Mouse (Mus musculus) neural tube, embryonic 13.5 days (tissue): ENCODE results near the gene Adamts16. TPM values are rescaled to one million over a fixed set of nuclear protein-coding genes. Genes with fewer than 3 reads are reported as not detected.

ENCODE experiments used
- ATAC-seq: fragments of 200-750 bp; cut with Nextera tagmentation; 2 replicates; pipeline ENCODE4 v1.8.0; 2017; ENCODE audit warnings: low read depth, mild to moderate bottlenecking, moderate TSS enrichment, moderate library complexity
- H3K27ac ChIP-seq: fragments of 300-500 bp; sonication (generic); replicated peaks from 2 replicates; pipeline ENCODE4 v1.5.1; 2015; ENCODE audit warnings: moderate library complexity, mild to moderate bottlenecking, inconsistent platforms
- H3K27me3 ChIP-seq: fragments of 300-500 bp; sonication (generic); 2 replicates; pipeline ENCODE4 v1.6.1; 2015; ENCODE audit warnings: mild to moderate bottlenecking, inconsistent platforms
- H3K36me3 ChIP-seq: fragments of 300-500 bp; sonication (generic); 2 replicates; pipeline ENCODE4 v1.6.1; 2015; ENCODE audit warnings: mild to moderate bottlenecking, inconsistent platforms
- H3K4me1 ChIP-seq: fragments of 300-500 bp; sonication (generic); replicated peaks from 2 replicates; pipeline ENCODE4 v1.6.1; 2015; ENCODE audit warnings: inconsistent platforms
- H3K4me2 ChIP-seq: fragments of 300-500 bp; sonication (generic); 2 replicates; pipeline ENCODE4 v1.6.1; 2015; ENCODE audit warnings: inconsistent platforms, mild to moderate bottlenecking, moderate library complexity
- H3K4me3 ChIP-seq: fragments of 300-500 bp; sonication (generic); 2 replicates; pipeline ENCODE4 v1.5.1; 2015; ENCODE audit warnings: mild to moderate bottlenecking, inconsistent platforms
- H3K9ac ChIP-seq: fragments of 300-500 bp; sonication (generic); 2 replicates; pipeline ENCODE4 v1.6.1; 2015; ENCODE audit warnings: moderate library complexity, mild to moderate bottlenecking, inconsistent platforms
- H3K9me3 ChIP-seq: fragments of 300-500 bp; sonication (generic); 2 replicates; pipeline ENCODE4 v1.6.1; 2016; ENCODE audit warnings: inconsistent platforms
- WGBS: fragments of 180-500 bp; shearing (Covaris S2); methylation state at CpG from one replicate; pipeline ENCODE4 v1.1.7; 2015; 5-methylcytosine and 5-hydroxymethylcytosine counted together
- polyA plus RNA-seq: library from polyadenylated mRNA; unstranded; fragments of >200 nt; fragmentation: Nextera tagmentation; extraction: Ambion mirVana; gene quantifications from 2 replicates; pipeline ENCODE4 v1.2.1, GENCODE M21; 2015

Gene Adamts16
- polyA plus RNA-seq, 1 experiment from 2014 or later: 5.0 TPM

DNA sequence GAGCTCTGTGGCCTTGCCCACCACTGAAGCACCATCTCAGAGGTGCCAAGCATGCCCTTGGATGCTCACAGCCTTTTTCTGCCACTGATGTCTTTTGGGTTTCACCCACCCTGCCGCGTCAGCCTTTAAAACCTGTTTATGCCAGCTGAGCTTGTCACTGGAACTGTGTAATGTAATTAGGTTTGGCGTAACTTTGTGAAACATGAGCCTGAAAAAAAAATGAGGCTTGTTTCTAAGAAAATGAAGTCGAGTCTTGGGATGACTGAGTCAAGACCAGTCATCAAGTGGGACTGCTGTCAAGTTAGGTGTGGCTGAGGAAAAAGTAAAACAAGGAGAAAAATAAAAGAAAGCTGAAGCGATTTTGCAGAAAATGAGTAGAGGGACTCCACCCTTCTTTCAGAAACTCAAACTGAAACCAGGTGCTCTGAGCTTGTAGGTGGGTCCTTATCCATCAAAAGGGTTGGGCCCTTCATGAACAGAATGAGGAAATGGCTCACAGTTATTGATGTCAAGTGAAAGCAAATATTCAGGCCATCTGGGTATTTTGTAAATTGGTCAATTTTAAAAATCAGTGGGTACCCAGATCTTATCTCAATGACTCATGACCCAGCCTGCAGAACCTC lies 97.1 kb downstream of the Adamts16 start:
- Histone ChIP-seq H3K9me3 (no peaks in the 10 kb centered on the region), H3K4me3 (no peak overlapping the region), H3K9ac (no peak overlapping the region), H3K4me2 (no peak overlapping the region), H3K36me3 (no peaks in the 10 kb centered on the region), H3K27ac (no peak overlapping the region), H3K4me1 (no peaks in the 10 kb centered on the region), H3K27me3 (no peaks in the 10 kb centered on the region; the same call in 1 of the 2 replicates)
- WGBS: 89% methylated on average over 5 of the region's 5 CpGs
- ATAC-seq: no peak

DNA sequence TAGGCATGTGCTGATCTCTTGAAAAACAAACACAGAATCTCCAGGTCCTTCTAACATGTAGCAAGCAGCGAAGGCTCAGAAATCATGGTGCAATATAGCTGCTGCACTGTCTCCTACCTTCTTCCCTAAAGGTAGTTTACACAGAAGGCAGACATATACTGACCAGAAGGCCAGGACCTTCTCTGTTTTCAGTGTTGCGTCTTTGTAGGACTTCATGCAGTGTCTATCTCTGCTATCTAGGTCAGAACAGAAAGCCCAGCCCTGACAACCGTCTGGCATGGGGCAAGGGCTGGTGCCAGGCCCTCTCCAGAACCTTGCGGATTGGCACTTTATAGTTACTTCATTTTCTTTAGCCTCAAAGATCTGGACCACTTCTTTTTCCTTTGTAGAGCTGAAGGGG lies 98.9 kb downstream of the Adamts16 start:
- no peaks in the 10 kb centered on the region for H3K27me3 ChIP-seq
- no peaks in the 10 kb centered on the region for H3K4me1 ChIP-seq
- no peak overlapping the region for H3K27ac ChIP-seq
- no peak overlapping the region for H3K4me3 ChIP-seq
- no peaks in the 10 kb centered on the region for H3K9me3 ChIP-seq
- H3K9ac ChIP-seq: no peak overlapping the region
- 88% methylated on average over 4 of the region's 4 CpGs for WGBS
- no peak for ATAC-seq
- no peak overlapping the region for H3K4me2 ChIP-seq
- no peaks in the 10 kb centered on the region for H3K36me3 ChIP-seq

DNA sequence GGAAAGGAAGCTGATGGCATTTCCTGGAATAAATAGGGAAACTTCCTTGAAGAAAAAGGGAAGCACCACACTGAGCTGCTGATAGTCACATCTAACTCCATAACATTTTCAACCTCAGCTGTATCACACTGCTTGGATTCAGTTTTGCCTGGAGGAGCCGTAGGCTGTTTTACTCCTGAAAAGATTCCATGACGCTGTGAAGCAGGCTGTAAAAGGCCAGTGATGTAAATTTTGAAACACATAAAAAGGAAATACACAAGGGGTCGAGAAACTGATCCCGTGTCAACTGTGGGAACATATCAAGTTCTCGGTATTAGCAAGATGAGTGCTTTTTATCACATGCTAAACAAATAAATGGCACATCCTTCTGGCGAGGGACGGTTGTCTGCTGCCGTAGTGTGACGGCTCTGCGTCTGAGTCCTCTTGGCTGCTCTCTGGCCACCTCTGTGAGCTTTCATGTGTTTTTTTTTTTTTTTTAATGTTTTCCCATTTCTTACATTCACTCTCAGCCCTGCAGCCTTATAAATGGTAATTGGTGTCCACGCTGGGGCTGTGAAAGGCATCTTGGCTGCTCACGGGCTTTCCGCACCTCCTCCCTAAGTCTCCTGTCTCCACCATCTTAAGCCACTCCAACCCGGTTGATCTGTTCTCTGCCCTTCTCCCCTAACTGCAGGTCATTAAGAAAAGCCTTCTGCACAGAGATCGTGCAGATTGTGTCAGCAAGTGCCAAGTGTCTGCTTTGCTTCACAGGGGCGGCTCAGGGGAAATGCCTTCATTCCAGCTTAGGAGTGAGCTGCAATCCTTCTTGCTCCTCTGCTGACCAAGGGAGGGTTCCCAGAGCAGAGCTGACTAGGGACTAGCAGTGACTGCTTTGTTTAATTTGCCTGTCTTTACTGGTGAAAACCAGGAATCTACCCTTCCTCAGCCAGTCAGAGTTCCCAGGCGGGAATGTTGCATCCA lies 101.0 kb downstream of the Adamts16 start:
- no peak for ATAC-seq
- 69% methylated on average over 17 of the region's 17 CpGs for WGBS
- no peak overlapping the region for H3K4me3 ChIP-seq

DNA sequence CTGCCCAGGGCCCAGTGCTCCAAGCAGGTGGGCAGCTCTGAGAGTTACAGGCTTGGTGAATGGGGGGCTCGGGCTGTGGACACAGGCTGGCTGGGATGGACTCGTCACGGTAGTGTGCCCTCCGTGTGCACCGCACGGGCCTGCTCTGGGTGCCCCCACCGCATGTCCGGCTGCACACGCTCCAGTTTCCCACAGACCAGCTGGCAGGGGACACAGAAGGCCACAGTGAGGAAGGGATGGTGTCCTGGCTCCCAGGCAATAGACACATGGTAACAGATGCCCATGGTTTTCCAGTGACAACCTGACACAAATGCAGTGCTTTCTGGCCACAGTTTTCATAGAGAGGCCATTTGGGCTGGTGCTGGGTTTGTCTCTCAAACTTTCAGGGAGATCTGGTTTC lies 102.8 kb downstream of the Adamts16 start:
- Histone ChIP-seq H3K9me3 (no peaks in the 10 kb centered on the region), H3K27me3 (no peaks in the 10 kb centered on the region), H3K4me3 (no peak overlapping the region), H3K27ac (no peak overlapping the region), H3K4me2 (no peak overlapping the region), H3K36me3 (no peaks in the 10 kb centered on the region), H3K4me1 (peaks cover 4% of the 10 kb centered on the region; the same call in 1 of the 2 replicates), H3K9ac (no peak overlapping the region)
- no peak for ATAC-seq
- 90% methylated on average over 9 of the region's 9 CpGs for WGBS

More for the DNA sequence above, 101.0 kb downstream of the Adamts16 start:
- Histone ChIP-seq H3K9me3 (no peaks in the 10 kb centered on the region), H3K9ac (no peak overlapping the region), H3K36me3 (no peaks in the 10 kb centered on the region), H3K27ac (no peak overlapping the region), H3K4me2 (no peak overlapping the region), H3K4me1 (no peaks in the 10 kb centered on the region), H3K27me3 (no peaks in the 10 kb centered on the region)

DNA sequence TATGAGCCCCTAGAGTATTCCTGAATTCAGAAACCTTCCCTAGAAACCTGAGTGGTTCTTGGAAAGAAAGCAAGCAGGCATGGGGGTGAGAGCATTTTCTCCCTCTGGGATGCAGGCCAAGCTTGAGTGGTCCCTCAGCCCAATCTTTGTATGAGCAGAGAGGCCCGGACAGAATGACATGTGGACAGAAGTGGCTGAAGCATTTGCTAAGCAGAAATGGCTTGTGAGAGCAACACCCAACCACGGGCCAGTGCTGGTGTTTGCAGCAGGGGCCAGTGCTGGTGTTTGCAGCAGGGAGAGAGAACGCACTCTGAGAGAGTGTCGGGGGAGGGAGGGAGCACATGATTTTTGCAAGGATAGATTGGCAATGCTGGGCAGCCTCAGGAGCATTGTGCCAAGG lies 105.2 kb downstream of the Adamts16 start:
- no peak overlapping the region for H3K4me3 ChIP-seq
- WGBS: 65% methylated on average over 4 of the region's 4 CpGs
- H3K9ac ChIP-seq: no peak overlapping the region
- H3K4me2 ChIP-seq: no peak overlapping the region
- no peaks in the 10 kb centered on the region for H3K9me3 ChIP-seq
- ATAC-seq: no peak
- no peaks in the 10 kb centered on the region for H3K27me3 ChIP-seq
- no peaks in the 10 kb centered on the region for H3K36me3 ChIP-seq
- H3K27ac ChIP-seq: no peak overlapping the region
- peaks cover 4% of the 10 kb centered on the region; the same call in 1 of the 2 replicates for H3K4me1 ChIP-seq

DNA sequence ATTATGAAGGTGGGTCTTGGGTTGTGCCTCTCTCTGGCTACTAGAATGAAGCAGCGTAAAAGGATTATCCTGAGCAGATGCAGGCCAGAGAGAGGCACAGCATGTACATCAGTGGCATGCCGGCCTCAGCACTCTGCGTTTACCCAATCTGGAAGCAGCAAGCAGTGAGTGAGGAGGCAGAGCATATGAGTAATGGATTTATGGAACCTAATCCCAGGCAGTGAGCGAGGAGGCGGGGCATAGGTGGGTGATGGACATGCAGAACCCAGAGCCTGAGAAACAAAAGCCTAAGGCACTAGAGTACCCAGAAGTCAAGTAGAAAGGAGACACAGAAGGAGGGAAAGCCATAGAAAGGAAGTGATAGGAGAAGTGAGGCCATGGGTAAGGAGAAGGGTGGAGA lies 107.0 kb downstream of the Adamts16 start:
- H3K27ac ChIP-seq: no peak overlapping the region
- no peak for ATAC-seq

DNA sequence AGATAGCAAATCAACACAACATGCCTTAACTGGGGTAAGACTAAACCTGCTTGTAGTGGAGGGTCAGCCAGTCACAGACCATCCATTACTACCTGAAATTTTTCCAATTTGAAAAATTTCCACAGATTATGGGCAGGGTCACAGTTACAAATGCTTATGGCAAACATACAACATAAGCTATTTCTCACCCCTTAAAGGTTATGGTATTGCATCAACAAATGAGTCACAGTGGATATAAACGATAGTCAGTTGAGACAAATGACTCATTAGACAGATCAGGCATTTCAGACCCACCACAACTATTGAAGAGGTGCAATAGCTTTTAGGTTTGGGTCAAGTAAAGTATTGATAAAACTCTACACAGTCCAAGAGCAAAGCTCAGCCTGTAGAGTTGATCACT lies 107.7 kb downstream of the Adamts16 start:
- H3K9me3 ChIP-seq: no peaks in the 10 kb centered on the region
- H3K4me2 ChIP-seq: no peak overlapping the region
- H3K9ac ChIP-seq: no peak overlapping the region
- H3K27me3 ChIP-seq: no peaks in the 10 kb centered on the region
- H3K36me3 ChIP-seq: no peaks in the 10 kb centered on the region
- no peak overlapping the region for H3K27ac ChIP-seq
- 90% methylated on average over 1 of the region's 1 CpGs for WGBS
- peaks cover 4% of the 10 kb centered on the region; the same call in 1 of the 2 replicates for H3K4me1 ChIP-seq
- H3K4me3 ChIP-seq: no peak overlapping the region
- ATAC-seq: no peak

More for the DNA sequence above, 107.0 kb downstream of the Adamts16 start:
- Histone ChIP-seq H3K4me3 (no peak overlapping the region), H3K4me2 (no peak overlapping the region), H3K27me3 (no peaks in the 10 kb centered on the region), H3K9ac (no peak overlapping the region), H3K36me3 (no peaks in the 10 kb centered on the region), H3K9me3 (no peaks in the 10 kb centered on the region), H3K4me1 (peaks cover 4% of the 10 kb centered on the region; the same call in 1 of the 2 replicates)
- 83% methylated on average over 5 of the region's 5 CpGs for WGBS

DNA sequence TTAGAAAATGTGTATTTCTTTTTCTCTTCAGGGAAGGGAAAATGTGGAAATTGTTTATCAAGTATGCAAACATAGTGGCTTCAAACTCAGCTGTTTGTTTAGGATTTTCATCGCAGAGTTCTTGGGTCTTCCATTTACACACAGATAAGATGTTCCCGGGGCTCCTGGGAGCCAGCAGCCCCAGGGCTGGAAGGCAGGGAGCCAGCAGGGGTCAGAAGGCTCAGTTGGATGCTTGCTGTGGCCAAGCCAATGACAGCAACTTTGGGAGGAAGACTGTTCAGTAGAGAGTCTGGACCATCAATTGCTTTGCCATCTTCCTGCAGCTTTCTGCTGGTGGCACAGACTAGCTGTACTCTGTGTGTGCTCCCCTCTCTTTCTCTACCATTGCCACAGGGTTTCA lies 108.4 kb downstream of the Adamts16 start:
- ATAC-seq: no peak
- 72% methylated on average over 2 of the region's 2 CpGs for WGBS

DNA sequence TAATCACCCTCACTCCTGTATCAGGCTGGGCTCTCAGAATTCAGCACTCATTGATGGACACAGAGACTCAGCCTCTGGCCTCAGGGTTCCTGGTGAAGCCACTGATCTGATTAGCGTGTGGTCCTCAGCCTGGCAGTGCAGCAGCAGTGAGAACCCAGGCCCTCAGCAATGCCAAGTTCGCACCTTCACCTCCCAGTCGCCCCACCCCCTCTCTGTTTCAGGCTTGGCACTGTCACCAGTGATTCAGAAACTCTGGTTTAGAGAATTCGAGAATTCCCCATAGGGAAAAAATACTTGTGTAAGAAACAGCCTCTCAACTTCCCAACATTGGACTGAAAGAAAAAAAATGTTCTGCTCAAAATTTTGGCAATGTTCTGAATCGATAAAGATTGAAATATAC lies 108.8 kb downstream of the Adamts16 start:
- Histone ChIP-seq H3K4me2 (no peak overlapping the region), H3K9ac (no peak overlapping the region), H3K27ac (no peak overlapping the region), H3K4me1 (peaks cover 4% of the 10 kb centered on the region; the same call in 1 of the 2 replicates), H3K36me3 (no peaks in the 10 kb centered on the region), H3K4me3 (no peak overlapping the region), H3K27me3 (no peaks in the 10 kb centered on the region), H3K9me3 (no peaks in the 10 kb centered on the region)
- ATAC-seq: no peak
- WGBS: 84% methylated on average over 5 of the region's 5 CpGs

More for the DNA sequence above, 108.4 kb downstream of the Adamts16 start:
- H3K27ac ChIP-seq: no peak overlapping the region
- H3K4me2 ChIP-seq: no peak overlapping the region
- H3K9me3 ChIP-seq: no peaks in the 10 kb centered on the region
- no peaks in the 10 kb centered on the region for H3K36me3 ChIP-seq
- no peaks in the 10 kb centered on the region for H3K27me3 ChIP-seq
- no peak overlapping the region for H3K4me3 ChIP-seq
- H3K9ac ChIP-seq: no peak overlapping the region
- peaks cover 4% of the 10 kb centered on the region; the same call in 1 of the 2 replicates for H3K4me1 ChIP-seq

DNA sequence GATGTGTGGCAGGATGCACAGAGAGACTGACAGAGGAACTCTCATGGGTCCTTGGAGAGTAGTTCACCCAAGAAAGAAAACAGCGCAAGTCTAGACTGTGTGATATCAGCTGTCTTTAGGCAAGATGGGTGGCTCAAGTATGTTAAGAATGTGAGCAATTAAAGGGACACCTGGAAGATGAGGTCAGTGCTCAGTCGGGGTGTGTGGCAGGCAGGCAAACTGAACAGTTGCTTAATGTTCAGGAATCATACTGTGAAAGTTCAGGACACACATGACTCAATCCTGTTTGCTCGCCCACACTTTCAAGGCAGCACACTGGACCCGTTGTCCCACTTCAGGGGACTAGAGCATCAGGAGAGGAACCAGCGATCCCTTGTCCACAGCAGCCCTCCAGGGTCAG lies 110.3 kb downstream of the Adamts16 start:
- Histone ChIP-seq H3K4me2 (no peak overlapping the region), H3K27me3 (no peaks in the 10 kb centered on the region), H3K4me1 (peaks cover 4% of the 10 kb centered on the region; the same call in 1 of the 2 replicates), H3K4me3 (no peak overlapping the region), H3K36me3 (no peaks in the 10 kb centered on the region), H3K27ac (no peak overlapping the region), H3K9ac (no peak overlapping the region), H3K9me3 (no peaks in the 10 kb centered on the region)
- WGBS: 70% methylated on average over 5 of the region's 5 CpGs
- no peak for ATAC-seq

DNA sequence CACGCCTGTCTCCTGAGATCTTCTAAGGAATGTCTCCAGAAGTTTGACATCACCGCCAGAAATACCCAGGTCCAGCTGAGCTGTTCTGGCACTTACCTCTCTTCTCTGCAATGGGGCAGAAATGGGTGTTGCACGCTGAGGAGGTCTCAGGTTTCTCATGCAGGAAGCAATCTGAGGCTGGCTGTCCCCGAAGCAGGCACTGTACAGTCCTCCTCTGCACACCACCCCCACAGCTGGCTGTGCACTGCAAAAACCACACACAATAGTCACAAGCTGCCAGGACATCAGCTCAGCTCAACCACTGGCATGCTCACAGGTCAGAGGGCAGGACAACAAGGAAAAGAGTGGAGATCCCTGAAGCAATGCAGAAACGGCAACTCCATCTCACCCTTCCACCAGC lies 111.6 kb downstream of the Adamts16 start:
- 68% methylated on average over 5 of the region's 5 CpGs for WGBS
- no peak overlapping the region for H3K9ac ChIP-seq
- no peaks in the 10 kb centered on the region for H3K9me3 ChIP-seq
- H3K4me3 ChIP-seq: no peak overlapping the region
- no peaks in the 10 kb centered on the region for H3K36me3 ChIP-seq
- H3K27ac ChIP-seq: no peak overlapping the region
- no peaks in the 10 kb centered on the region for H3K27me3 ChIP-seq
- no peak for ATAC-seq
- no peak overlapping the region for H3K4me2 ChIP-seq
- no peaks in the 10 kb centered on the region; the same call in 1 of the 2 replicates for H3K4me1 ChIP-seq

DNA sequence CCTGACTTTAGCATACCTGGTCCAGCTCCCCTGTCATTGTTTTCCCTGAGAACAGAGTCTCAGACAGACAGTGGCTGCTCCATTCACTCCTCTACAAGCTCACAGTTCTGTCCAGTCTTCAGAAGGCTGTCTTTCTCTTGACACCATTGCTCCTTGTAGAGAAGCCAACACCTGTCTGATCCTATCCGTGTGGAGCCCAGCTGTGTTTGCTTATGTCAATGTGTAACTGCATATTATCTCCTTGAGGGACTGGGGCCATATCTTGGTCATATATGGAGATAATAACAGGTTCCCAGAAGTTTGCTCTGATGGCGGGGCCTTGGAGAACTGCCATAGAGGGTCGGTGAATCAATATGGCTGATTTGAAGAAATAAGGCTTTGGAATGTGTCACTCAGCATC lies 115.4 kb downstream of the Adamts16 start:
- no peak overlapping the region for H3K4me3 ChIP-seq
- 91% methylated on average over 3 of the region's 3 CpGs for WGBS
- H3K27ac ChIP-seq: no peak overlapping the region
- ATAC-seq: no peak
- H3K9me3 ChIP-seq: no peaks in the 10 kb centered on the region
- H3K27me3 ChIP-seq: no peaks in the 10 kb centered on the region
- no peak overlapping the region for H3K9ac ChIP-seq
- H3K36me3 ChIP-seq: no peaks in the 10 kb centered on the region
- H3K4me2 ChIP-seq: no peak overlapping the region
- no peaks in the 10 kb centered on the region for H3K4me1 ChIP-seq
